21 mouse cellular contexts compared by ENCODE assay signal in the genomic region with DNA sequence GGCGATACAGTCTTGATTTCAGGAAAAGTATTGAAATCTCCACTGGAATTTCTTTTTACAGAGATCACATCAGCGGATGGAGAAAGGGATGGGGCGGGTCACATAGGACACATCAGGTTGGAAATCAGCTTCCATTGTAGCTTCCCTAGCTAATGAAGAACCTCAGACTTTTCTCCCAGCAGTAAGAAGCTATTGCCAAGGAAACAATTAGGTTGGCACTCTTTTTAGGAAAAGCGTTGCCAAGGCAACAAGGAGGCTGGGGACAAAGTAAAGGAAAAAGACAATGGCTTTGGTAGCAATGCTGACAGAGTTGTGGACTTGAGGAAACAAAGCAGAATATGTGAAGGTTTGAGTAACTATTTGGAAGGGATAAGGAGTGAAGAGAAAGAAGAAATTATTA.
DNase-seq lines count a peak whose midpoint lies in the region; ATAC-seq lines count a peak whose summit lies in the region.
"Had no signal": no experiment of that assay in that cellular context is flagged by ENCODE, and none has a peak within 500 bp of the region (broad histone marks: within the 10 kb centered on the region; RNA-seq: fewer than 3 reads in every experiment).

No protein-coding gene starts in this region.

- no peaks in the 10 kb centered on the region for H3K36me3 ChIP-seq in hindbrain, embryonic 11.5 days (ENCODE audit: control insufficient read depth, insufficient read depth, low read length)
- no peaks in the 10 kb centered on the region for H3K36me3 ChIP-seq in hindbrain, embryonic 12.5 days
- no peaks in the 10 kb centered on the region for H3K36me3 ChIP-seq in hindbrain, embryonic 15.5 days
- H3K36me3 ChIP-seq: embryonic facial prominence, embryonic 10.5 days; heart, embryonic 12.5 days; neural tube, embryonic 15.5 days had no signal

- no peaks in the 10 kb centered on the region for H3K27me3 ChIP-seq in hindbrain, embryonic 11.5 days (ENCODE audit: control insufficient read depth, insufficient read depth, low read length)
- H3K27me3 ChIP-seq in hindbrain, embryonic 12.5 days = no peaks in the 10 kb centered on the region
- H3K27me3 ChIP-seq in hindbrain, embryonic 15.5 days = no peaks in the 10 kb centered on the region
- H3K27me3 ChIP-seq: heart, embryonic 12.5 days; neural tube, embryonic 15.5 days had no signal

- no peaks in the 10 kb centered on the region for H3K4me1 ChIP-seq in hindbrain, embryonic 11.5 days (replicated peaks; ENCODE audit: control insufficient read depth, insufficient read depth, low read length)
- H3K4me1 ChIP-seq in hindbrain, embryonic 12.5 days = no peaks in the 10 kb centered on the region
- H3K4me1 ChIP-seq in hindbrain, embryonic 15.5 days (replicated peaks) = peaks cover 4% of the 10 kb centered on the region; the same call in 1 of the 2 replicates
- H3K4me1 ChIP-seq: embryonic facial prominence, embryonic 10.5 days; heart, embryonic 12.5 days; neural tube, embryonic 15.5 days had no signal

- H3K27ac ChIP-seq in hindbrain, embryonic 11.5 days (ENCODE audit: low read depth, low read length) = no peak overlapping the region
- no peak overlapping the region for H3K27ac ChIP-seq in hindbrain, embryonic 12.5 days
- 0 out of 2 replicates have a peak overlapping the region, but pooled peaks have one; percentile 18 for H3K27ac ChIP-seq in hindbrain, embryonic 15.5 days (replicated peaks)
- H3K27ac ChIP-seq: embryonic facial prominence, embryonic 10.5 days; gastrocnemius, adult 2 months; macrophage; neural tube, embryonic 15.5 days had no signal

- ATAC-seq in hindbrain, embryonic 11.5 days (ENCODE audit: low FRiP score) = peak; percentile 51; the same call in 1 of the 2 replicates
- no peak for ATAC-seq in hindbrain, embryonic 12.5 days (ENCODE audit: low FRiP score)
- peak; percentile 59; the same call in 1 of the 2 replicates for ATAC-seq in hindbrain, embryonic 15.5 days (ENCODE audit: low FRiP score, low read depth)
- ATAC-seq in granulocyte monocyte progenitor cell, adult 5-6 weeks (replicated peaks; ENCODE audit: poor library complexity, severe bottlenecking) = no peak
- ATAC-seq: intestine, postnatal 0 days had no signal

- 59% methylated on average over 4 of the region's 4 CpGs for WGBS in hindbrain, embryonic 11.5 days
- 54% methylated on average over 4 of the region's 4 CpGs for WGBS in hindbrain, embryonic 12.5 days
- WGBS in hindbrain, embryonic 15.5 days = 48% methylated on average over 4 of the region's 4 CpGs

- no peak overlapping the region for H3K4me2 ChIP-seq in hindbrain, embryonic 11.5 days (replicated peaks; ENCODE audit: low read depth, low read length)
- H3K4me2 ChIP-seq in hindbrain, embryonic 12.5 days (replicated peaks) = no peak overlapping the region
- H3K4me2 ChIP-seq in hindbrain, embryonic 15.5 days = no peak overlapping the region
- H3K4me2 ChIP-seq: heart, embryonic 12.5 days; lung, embryonic 14.5 days; neural tube, embryonic 15.5 days had no signal

- no peak overlapping the region for H3K4me3 ChIP-seq in hindbrain, embryonic 11.5 days (ENCODE audit: low read depth, low read length)
- no peak overlapping the region for H3K4me3 ChIP-seq in hindbrain, embryonic 12.5 days
- no peak overlapping the region for H3K4me3 ChIP-seq in hindbrain, embryonic 15.5 days
- H3K4me3 ChIP-seq: embryonic facial prominence, embryonic 10.5 days; erythroblast, embryonic 14.5 days; gastrocnemius, adult 2 months; heart, embryonic 12.5 days; neural tube, embryonic 15.5 days had no signal

- no peaks in the 10 kb centered on the region for H3K9me3 ChIP-seq in hindbrain, embryonic 11.5 days (ENCODE audit: control insufficient read depth, low read length)
- no peaks in the 10 kb centered on the region for H3K9me3 ChIP-seq in hindbrain, embryonic 12.5 days (replicated peaks)
- no peaks in the 10 kb centered on the region for H3K9me3 ChIP-seq in hindbrain, embryonic 15.5 days
- H3K9me3 ChIP-seq: embryonic facial prominence, embryonic 10.5 days; heart, embryonic 12.5 days; neural tube, embryonic 15.5 days had no signal

- peak; percentile 39 for DNase-seq in hindbrain, embryonic 11.5 days (ENCODE audit: low spot score)
- DNase-seq in embryo, embryonic 10 days (ENCODE audit: low spot score) = peak; percentile 62
- DNase-seq in retina, postnatal 1 day = peak; percentile 8
- DNase-seq in heart, adult 9 months (ENCODE audit: low spot score in 2 of 2) = no peak
- DNase-seq: adrenal gland, adult 8-10 months; cerebellum, adult 9-10 months; gastrocnemius, adult 2 months; heart, postnatal 36 days; kidney, postnatal 25 days; lung, embryonic 14.5 days; right cerebral cortex, adult 18-20 months; thymus, postnatal 4 days had no signal

- H3K9ac ChIP-seq in hindbrain, embryonic 11.5 days (ENCODE audit: low read depth, low read length) = no peak overlapping the region
- H3K9ac ChIP-seq in hindbrain, embryonic 12.5 days = no peak overlapping the region
- no peak overlapping the region for H3K9ac ChIP-seq in hindbrain, embryonic 15.5 days
- H3K9ac ChIP-seq: heart, embryonic 12.5 days; lung, embryonic 14.5 days; neural tube, embryonic 15.5 days had no signal

Comparison
In these comparisons a context has a peak if more than half of its experiments do, and no peak if none do; other contexts are left out.
1. ATAC-seq: peak in hindbrain, embryonic 11.5 days (single experiment) and hindbrain, embryonic 15.5 days (single experiment); none in hindbrain, embryonic 12.5 days (single experiment) and granulocyte monocyte progenitor cell, adult 5-6 weeks (single experiment).
2. DNase-seq: peak in hindbrain, embryonic 11.5 days (single experiment), embryo, embryonic 10 days (single experiment) and retina, postnatal 1 day (single experiment); none in heart, adult 9 months (0 of 2).